Mouse (Mus musculus): ENCODE measurements around the gene Rgsl1.
"Not testable (repeated sequence)": the region's sequence is repeated elsewhere in the genome, so short reads cannot be mapped to it uniquely, and the experiment has no call there.

Rgsl1 gene

DNA sequence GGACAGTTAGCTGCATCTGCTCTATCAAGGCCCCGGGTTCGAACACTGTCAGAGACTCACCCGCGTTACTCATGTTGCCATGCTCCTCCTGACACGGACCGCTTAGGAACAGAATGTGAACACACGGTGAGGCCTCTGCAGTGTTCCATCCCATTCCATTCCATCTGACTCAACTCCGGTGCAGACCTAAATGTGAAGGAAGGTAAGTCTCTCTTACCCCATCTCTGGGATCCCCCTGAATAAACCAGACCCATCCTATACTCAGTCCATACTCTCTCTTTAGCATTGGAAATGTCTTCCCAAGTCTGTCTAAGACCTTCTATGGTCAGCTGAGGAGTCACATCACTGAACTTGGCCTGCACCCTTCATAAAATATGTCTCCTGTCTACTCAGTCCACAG is at the start of gene Rgsl1:
Rgsl1 (minus strand) TSS at position 101 of the 400 bp plus-strand sequence.
- DNase-seq (ENCODE audit: extremely low read depth, low read depth): no peak

DNA sequence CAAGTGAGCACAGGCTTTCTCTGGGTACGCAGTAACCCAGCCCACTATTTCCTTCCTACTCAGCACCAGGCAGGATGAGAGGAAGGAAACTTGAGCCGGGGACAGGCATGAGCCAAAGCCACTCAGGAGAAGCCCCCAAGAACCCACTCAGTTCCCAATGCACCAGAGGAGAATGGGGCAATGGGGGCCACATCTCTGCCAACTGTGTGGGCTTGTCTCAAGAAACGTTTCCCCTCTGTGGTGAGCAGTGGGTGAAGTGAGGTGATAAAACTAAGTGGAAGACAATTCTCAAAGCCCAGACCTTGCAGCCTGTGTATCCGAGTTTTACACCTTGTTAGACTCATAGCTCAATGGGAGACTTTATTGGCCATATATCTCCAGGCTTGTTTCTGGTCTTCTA is 47.5 kb upstream of the Rgsl1 start, which contains the start of gene Teddm1a:
Teddm1a (plus strand) TSS at position 301 of the 400 bp plus-strand sequence.
- no peak for DNase-seq (ENCODE audit: extremely low read depth, low read depth)

DNA sequence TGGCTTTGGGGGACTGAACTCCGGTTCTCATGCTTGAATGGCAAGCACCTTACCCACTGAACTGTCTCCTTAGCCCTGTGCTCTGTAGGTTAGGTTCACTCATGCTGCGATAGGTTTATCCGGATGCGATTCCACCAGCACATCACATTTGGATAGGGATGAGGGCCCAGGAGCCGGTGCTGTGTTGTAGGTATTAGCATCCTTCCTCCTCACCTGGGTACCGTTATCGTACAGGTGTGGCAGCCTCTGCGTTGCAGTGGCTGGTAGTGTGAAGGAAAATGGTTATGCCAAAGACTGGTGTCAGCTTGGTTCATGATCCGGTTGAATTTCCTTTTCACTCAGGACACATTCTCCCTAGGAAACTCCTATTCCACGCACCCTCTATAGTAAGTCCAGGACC is 46.2 kb upstream of the Rgsl1 start:
- DNase-seq (ENCODE audit: extremely low read depth, low read depth): no peak

DNA sequence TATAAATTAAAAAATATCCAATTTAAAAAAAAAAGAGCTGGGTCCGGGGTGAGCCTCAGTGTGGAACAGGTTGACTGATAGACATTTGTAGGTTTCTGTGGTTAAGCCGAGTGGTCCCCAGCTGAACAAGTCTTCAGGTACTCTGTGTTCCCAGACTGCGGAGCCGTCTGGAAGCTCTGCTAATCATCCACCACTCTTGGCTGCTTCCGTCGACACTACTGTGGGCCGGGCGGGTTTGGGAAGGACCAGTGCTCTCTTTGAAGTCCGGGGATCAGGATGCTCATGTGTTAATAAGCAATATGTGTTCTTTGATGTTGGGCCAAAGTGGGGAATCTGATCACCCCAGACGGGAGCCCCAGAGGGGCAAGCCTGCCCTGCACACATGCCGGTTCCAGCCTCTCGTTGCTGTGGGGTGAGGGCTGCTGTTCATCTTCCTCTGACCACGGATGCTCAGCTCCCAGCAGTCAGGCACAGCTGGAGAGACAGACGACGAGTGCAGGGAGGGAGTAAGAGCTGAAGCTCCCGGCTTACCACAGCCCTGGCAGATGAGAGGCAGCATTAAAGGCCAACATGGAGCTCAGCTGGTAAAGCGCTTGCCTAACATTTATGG is 42.2 kb upstream of the Rgsl1 start:
- no peak for DNase-seq (ENCODE audit: extremely low read depth, low read depth)

DNA sequence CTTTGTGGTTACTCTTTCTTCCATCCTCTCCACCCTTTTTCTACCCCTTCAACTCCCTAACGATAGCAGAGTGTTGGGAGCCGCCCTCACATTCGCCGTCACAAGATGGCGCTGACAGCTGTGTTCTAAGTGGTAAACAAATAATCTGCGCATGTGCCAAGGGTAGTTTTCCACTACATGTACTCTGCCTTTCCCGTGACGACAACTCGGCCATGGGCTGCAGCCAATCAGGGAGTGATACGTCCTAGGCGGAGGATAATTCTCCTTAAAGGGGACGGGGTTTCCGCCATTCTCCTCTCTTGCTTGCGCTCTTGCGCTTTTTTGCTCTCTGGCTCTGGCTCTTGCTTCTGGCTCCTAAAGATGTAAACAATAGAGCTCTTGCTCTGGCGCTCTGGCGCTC is 36.4 kb upstream of the Rgsl1 start:
- not testable (repeated sequence) for DNase-seq (ENCODE audit: extremely low read depth, low read depth)

DNA sequence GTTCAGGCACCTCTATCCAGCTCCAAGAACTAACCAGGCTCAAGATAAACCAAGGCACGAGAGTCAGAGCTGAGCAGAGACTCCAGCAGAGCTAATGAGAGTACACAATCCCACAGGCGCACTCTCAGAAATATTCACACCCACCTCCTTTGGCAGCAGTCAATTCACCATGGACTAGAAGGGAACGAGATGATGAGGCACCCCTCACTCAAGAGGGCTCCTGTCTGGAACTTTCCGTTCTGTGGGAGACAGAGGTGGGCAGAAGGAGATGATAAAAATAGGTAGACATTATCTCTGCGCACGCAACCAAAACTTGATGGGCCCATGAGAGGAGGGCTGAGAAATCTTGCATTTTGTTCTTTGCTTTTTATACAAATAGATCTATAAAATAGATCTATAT is 30.1 kb upstream of the Rgsl1 start, which contains the start of gene Teddm1b:
Teddm1b (plus strand) TSS at position 301 of the 400 bp plus-strand sequence.
- DNase-seq (ENCODE audit: extremely low read depth, low read depth): no peak

DNA sequence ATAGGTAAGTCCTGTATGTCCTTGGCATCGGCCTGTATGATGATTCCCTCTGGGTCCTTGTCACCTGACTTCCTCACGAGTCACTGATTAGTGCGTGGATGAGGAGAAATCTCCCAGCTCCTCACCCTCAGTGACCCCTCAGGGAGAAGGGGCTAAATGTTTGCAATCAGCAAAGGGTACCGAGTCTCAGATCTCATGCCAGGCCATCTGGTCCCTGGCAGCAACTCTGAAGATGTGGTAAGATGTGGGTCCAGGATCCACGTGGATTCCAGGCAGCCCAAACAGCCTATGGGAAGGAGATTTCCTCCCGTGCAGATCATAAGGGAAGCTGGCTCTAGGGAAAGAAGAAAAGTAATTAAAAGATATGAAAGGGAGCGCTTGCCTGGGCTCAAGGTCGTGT is 12.0 kb upstream of the Rgsl1 start:
- no peak for DNase-seq (ENCODE audit: extremely low read depth, low read depth)

DNA sequence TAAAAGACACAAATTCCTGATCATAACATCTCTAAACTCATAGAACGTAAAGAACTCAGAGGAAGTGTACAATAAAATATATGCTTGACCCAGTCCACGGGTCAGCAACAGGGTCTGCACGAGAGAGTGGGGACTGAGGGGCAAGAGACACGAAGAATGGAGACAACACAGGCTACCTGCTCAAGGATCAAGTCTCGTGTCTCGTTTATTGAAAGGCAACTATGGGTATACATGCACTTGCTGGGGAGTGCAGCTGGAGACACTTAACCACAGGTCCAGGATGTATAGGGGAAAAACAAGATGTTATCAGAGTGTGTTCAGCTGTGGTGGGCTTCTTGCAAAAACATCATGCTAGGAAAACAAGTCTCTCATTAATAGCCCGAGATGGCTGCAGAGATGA is 8.8 kb upstream of the Rgsl1 start:
- not testable (repeated sequence) for DNase-seq (ENCODE audit: extremely low read depth, low read depth)

DNA sequence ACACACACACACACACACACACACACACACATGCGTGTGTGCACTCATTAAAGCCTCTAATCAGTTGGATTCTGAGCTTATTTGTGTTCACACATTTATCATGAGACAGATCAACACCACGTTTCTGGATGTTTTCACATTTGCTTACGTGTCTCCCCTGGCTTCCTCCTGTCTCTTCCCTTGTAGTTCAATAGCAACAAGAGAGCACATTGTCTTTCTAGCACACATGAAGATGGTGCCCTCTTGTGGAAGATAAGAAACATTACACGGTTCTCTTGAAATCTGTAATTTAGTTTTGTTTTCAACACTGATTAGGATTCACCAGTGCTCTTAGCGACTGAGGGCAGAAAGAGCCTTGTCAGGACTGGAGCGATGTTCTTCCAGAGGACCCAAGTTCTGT is 2.9 kb upstream of the Rgsl1 start:
- DNase-seq (ENCODE audit: extremely low read depth, low read depth): no peak

DNA sequence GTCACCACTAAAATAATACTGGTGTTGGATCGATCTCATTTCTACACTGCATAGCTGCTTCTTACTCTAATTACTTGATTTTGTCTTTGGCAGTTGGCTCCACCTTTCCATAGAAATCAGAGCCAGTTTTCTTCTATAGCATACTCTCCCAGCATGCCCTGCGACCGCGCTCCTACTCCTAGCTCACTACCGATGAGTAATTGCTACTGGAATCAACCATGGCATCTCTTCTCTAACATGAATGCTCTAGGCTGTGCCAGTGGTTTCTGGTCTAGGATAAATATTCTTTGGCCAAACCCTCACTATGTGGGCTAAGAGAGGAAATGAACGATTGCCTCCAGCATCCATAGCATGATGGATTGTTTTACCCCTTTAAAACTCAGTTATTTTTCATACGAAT is 2.5 kb upstream of the Rgsl1 start:
- no peak for DNase-seq (ENCODE audit: extremely low read depth, low read depth)

DNA sequence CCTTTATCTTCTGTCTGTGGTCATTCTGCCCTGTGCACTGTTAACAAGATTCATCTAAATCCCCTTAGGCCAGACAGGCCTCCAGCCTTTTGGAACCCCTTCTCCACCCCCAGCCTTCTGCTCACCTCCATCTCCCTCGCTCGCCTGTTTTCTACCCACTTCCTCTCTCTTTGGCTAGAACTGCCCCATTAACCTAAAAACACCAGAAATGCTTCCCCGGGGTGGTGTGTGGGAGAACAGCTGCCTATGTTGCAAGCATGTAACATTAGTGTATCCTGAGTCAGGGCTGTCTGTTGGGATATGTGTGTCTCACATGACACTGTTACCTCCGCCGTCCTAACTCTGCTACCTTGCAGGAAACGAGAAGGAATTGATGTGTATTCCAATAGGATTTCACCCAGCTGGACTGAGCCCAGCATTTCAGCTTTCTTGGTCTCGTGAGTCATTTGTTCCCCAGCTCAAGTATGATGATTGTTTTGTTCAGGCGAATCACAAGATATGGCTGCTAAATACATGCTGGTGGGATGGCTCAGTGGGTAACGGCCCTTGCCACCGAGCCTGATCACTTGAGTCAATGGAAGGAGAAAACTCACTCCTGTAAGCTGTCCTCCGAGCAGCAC is 1.7 kb downstream of the Rgsl1 start:
- no peak for DNase-seq (ENCODE audit: extremely low read depth, low read depth)

DNA sequence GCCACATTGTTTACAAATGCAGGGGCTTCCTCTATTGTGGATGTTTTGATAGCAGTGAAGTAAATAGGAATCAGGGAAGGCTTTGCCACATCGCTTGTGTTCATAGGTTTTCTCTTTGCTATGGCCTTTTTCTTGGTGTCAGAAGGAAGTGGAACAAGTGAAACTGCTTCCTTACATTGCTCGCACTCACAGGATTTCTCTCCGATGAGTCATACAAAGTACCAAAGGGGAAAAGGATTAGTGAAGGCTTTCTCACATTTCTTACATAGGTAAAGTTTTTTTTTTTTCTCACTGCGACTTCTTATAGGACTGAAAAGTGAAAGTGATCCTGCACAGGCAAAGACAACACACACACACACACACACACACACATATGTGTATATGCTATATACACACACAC is 7.9 kb downstream of the Rgsl1 start:
- DNase-seq (ENCODE audit: extremely low read depth, low read depth): no peak

DNA sequence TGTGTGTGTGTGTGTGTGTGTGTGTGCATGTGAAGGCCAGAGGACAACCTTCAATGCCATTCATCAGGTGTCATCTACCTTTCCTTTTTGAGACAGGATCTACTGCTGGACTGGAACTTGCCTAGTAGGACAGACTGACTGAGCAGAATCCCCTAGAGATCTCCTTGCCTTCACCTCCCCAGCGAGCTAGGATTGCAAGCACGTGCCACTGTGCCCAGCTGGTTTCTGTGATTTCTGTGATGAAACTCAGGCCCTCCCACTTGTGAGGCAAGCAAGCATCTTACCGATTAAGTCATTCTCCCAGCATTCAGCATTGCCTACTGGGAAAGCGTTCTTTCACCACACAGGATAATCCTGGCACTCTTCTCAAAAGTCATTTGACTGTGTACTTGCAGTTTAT is 13.2 kb downstream of the Rgsl1 start:
- DNase-seq (ENCODE audit: extremely low read depth, low read depth): no peak

DNA sequence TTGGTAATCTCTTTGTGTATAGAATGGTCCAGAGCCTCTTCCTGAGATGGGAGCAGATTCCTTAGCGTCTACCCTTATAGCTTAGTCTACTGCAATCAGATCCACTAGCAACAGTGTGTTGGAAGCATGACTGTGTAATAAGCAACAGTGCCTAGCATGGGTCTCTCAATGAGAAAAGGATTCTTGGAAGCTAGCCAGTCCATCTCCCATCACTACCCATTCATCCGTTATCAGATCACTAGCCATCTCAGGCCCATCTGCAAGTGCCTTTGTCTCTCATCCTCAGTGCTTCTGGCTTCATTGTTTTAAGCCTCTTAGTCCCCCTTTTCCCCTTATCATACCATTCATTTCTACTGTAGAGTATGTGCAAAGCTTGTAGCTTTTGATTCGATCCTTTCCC is 23.7 kb downstream of the Rgsl1 start:
- no peak for DNase-seq (ENCODE audit: extremely low read depth, low read depth)

DNA sequence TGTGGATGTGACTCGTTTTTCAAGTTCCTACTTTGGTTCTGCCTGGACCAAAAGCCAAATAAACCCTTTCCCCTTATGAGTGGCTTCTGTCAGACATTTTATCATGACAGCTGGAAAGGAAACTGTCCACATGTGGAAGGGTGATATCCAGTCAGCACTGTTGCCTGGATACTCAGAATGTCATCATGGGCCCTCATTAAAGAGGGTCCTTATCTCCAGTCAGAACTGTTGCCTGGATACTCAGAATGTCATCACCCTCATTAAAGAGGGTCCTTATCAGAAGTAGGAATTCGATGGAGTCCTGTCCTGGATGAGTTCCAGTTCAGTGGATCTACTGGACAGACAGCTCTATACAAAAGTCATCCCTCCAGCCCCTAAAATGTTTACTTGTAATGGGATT is 29.7 kb downstream of the Rgsl1 start:
- no peak for DNase-seq (ENCODE audit: extremely low read depth, low read depth)

DNA sequence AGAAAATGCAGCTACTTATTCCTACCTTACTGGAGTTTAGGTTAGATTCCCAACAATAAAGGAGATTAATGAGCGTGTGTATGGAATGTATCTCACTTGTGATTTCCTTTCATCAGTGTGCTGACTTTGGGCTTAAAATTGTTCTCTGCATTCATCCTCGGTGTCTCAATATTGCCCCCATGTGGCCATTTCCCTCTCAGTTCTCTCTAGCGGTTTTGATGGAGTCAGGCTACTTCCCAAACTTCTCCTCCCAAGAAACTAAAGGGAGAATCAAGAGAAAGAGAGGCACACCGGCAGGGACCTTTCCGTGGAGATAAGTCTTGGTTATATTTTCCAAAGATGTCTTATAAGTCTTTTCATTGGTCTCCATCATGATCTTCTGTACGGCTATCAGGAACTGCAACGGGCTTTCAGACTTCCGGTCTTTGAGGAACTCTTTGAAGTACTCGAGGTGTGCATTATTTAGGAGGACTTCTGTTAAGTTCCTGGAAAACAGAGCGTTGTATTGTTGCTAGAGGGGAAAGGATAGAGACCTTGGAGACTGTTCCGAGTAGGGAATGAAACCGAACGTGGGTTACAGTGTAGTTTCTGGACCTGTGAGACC is 36.5 kb downstream of the Rgsl1 start:
- peak; percentile 44 for DNase-seq (ENCODE audit: extremely low read depth, low read depth)

DNA sequence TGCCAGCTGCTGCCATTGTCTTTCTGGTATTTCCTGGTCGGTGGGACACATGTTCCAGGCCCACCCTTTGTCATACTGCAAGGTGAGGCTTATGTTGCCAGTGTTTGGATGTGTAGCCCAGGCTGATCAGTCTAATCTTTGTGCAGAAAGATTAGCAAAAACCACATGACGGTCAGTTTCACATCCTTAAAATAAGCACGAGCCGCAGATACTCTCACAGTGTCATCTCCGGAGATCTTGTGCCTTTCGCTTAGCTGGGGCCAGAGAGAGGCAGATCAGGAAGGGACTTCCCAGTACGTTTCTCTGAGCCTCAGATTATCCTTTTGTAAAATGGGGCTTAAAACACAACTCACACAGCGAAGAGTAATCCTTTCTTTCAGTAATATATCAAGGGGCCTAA is 40.4 kb downstream of the Rgsl1 start:
- DNase-seq (ENCODE audit: extremely low read depth, low read depth): no peak

DNA sequence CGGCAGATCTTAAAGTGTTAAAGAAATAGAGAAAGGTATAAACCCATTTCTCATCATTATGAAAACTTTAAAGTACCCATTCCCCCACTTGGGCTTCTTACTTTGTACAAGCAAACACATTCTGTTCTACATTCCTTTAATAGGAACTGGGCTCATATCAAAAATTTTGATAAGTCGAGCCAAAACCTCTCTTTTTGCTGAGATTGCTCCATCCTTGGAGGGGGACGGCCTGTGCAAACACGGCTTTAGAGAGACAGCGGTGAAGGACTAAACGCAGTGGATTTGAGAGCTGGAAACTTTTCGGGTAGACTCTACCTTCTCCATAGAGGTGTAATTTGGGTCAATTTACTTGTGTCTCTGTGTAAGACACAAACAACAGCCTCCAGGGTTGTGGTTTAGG is 41.3 kb downstream of the Rgsl1 start:
- no peak for DNase-seq (ENCODE audit: extremely low read depth, low read depth)

DNA sequence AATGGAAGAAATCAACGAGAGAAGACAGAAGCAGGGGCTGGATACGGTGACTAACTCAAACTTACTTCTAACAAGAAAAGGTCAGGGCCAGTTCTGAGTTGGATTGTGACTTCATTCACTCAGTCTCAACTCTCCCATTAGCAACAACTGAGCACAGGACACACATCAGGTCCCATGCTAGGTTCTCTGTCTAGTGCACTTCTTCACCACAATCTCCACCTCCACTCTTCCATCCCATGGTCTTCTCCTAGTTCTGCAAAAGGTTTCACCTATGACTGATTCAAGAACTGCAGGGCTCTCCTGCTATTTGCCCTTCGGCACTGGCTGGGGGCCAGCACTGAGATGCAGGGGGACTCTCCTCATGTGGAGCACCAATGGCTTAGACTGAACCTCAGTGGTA is 49.7 kb downstream of the Rgsl1 start:
- DNase-seq (ENCODE audit: extremely low read depth, low read depth): no peak

DNA sequence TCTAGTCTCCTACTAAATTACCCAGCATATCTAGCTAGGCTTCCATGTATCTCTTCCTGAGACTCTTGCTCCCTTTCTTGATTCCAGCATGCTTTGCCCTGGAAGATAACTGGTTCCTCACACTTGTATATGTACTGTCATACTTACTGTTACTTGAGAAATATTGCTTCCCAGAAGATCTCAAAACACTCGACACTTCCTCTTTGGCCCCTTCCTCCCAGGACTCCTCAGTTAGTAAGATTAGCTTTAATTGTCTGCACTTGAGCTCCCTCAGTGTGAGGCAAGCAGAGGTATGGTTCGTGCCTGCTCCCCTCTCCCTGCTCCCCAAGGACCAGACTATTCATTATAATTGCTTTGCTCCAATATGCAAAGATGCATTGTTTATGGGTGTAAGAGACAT is 53.2 kb downstream of the Rgsl1 start:
- DNase-seq (ENCODE audit: extremely low read depth, low read depth): peak; percentile 13

DNA sequence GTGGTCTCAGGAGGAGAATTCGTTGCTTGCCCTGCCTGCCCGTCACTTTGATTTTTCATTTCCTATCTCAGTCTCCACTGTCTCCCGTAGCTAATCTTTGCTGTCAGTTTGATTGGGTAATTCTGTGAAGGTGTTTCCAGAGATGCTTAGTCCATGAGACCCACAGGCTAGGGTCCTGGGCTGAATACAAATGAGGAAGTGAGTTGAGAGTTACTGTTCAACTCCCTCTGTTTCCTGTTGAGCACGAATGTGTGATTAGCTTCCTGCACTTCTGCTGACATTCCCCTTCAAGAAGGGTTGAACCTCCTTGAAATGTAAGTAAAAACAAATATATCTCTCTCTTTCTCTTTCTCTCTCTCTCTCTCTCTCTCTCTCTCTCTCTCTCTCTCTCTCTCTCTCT is 58.3 kb downstream of the Rgsl1 start:
- DNase-seq (ENCODE audit: extremely low read depth, low read depth): peak; percentile 42

DNA sequence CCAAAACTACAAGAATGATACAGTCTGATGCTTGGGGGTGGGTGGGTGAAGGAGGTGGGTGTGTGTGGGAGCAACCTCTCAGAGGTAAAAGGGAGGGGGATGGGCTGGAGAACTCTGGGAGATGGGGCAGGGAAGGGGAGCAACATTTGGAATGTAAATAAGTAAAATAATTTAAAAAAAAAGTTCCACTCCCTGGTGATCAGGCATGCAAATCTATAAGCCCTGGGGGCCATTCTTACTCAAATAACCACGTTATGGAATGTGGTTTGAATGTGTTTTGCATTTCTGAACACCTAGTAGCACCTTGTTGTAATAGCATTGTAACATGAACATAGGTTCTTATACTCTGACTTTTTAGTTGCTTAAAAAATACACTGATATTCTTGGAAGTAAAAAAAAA is 60.6 kb downstream of the Rgsl1 start:
- no peak for DNase-seq (ENCODE audit: extremely low read depth, low read depth)

DNA sequence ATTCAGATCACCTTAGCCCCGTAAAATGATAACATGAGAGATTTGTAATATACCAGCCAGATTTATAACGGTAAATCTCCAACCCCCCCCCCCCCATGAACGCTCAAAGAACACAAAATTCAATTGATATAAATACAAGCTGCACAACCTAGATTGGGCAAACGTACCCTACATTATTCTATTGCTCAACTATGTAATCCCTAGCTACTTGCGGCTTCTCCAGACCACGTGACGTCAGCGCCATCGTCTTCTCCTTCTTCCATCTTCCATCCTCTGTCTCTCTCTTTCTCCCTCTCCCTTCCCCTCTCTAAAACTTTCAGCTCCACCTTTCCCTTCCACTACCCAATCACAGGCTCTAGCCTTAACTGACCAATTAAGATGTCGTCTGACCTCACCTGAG is 65.7 kb downstream of the Rgsl1 start:
- DNase-seq (ENCODE audit: extremely low read depth, low read depth): no peak

Measured in MEL-GATA-1-ER (cell line).